Mouse (Mus musculus) ES-E14 (cell line): ENCODE measurements around the gene Atl3.

ENCODE experiments used
- CHD2 ChIP-seq: IDR thresholded peaks from 2 replicates; pipeline ENCODE4 v1.6.1; 2014; ENCODE audit warnings: mild to moderate bottlenecking, low read depth, low read length, inconsistent platforms
- HCFC1 ChIP-seq: IDR thresholded peaks from 2 replicates; pipeline ENCODE4 v1.6.1; 2012; ENCODE audit warnings: low read length, inconsistent platforms, borderline replicate concordance; ENCODE audit not compliant: insufficient read depth
- MAFK ChIP-seq: IDR thresholded peaks from 2 replicates; pipeline ENCODE4 v1.6.1; 2014; ENCODE audit warnings: mild to moderate bottlenecking, low read depth, low read length, inconsistent platforms; ENCODE audit not compliant: insufficient read depth
- ZNF384 ChIP-seq: IDR thresholded peaks from 2 replicates; pipeline ENCODE4 v1.6.1; 2012; ENCODE audit warnings: low read depth, low read length, inconsistent platforms

DNA sequence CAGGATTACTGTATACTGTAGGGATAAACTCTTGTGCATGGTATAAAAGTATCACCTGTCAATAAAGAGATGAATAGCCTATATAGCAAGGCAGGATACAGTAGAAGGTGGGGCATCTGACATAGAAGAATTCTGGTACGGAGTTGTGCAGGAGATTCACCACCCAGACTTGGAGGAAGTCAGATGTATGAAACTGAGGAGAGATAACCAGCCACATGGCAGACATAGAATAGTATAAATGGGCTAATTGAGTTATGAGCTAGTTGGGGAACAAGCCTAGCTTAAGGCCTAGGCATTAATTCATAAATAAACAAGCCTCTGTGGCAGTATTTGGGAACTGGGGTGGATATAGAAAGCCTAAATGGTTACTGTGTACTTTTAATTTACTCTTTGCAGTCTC, 22.6 kb downstream of the Atl3 start:
- TF ChIP-seq HCFC1 (no peak), ZNF384 (no peak), CHD2 (no peak), MAFK (no peak)
